Mouse (Mus musculus) forebrain, embryonic 15.5 days (tissue): ENCODE results near the gene Rusc2. TPM values are rescaled to one million over a fixed set of nuclear protein-coding genes. Genes with fewer than 3 reads are reported as not detected.
A peak's percentile ranks its signal among the peaks of the same experiment; 100 is the strongest.

ENCODE experiments used
- ATAC-seq: fragments of 200-750 bp; cut with Nextera tagmentation; replicated peaks from 2 replicates; pipeline ENCODE4 v1.8.0; 2017; ENCODE audit warnings: mild to moderate bottlenecking, moderate TSS enrichment, moderate library complexity
- H3K27ac ChIP-seq: fragments of 300-500 bp; sonication (generic); replicated peaks from 2 replicates; pipeline ENCODE4 v1.5.1; 2015; ENCODE audit warnings: mild to moderate bottlenecking, inconsistent platforms
- H3K27me3 ChIP-seq: fragments of 300-500 bp; sonication (generic); 2 replicates; pipeline ENCODE4 v1.6.1; 2015; ENCODE audit warnings: inconsistent platforms
- H3K36me3 ChIP-seq: fragments of 300-500 bp; sonication (generic); 2 replicates; pipeline ENCODE4 v1.6.1; 2015; ENCODE audit warnings: mild to moderate bottlenecking, inconsistent platforms
- H3K4me1 ChIP-seq: fragments of 300-500 bp; sonication (generic); 2 replicates; pipeline ENCODE4 v1.6.1; 2015; ENCODE audit warnings: inconsistent platforms
- H3K4me2 ChIP-seq: fragments of 300-500 bp; sonication (generic); replicated peaks from 2 replicates; pipeline ENCODE4 v1.6.1; 2015; ENCODE audit warnings: mild to moderate bottlenecking, inconsistent platforms
- H3K4me3 ChIP-seq: fragments of 300-500 bp; sonication (generic); 2 replicates; pipeline ENCODE4 v1.5.1; 2015; ENCODE audit warnings: mild to moderate bottlenecking, inconsistent platforms
- H3K9ac ChIP-seq: fragments of 300-500 bp; sonication (generic); replicated peaks from 2 replicates; pipeline ENCODE4 v1.6.1; 2015; ENCODE audit warnings: mild to moderate bottlenecking, inconsistent platforms
- H3K9me3 ChIP-seq: fragments of 300-500 bp; sonication (generic); 2 replicates; pipeline ENCODE4 v1.6.1; 2016; ENCODE audit warnings: inconsistent platforms
- WGBS: fragments of 180-500 bp; shearing (Covaris S2); methylation state at CpG from one replicate; pipeline ENCODE4 v1.1.7; 2015; ENCODE audit warnings: mixed read lengths; 5-methylcytosine and 5-hydroxymethylcytosine counted together
- polyA plus RNA-seq: library from polyadenylated mRNA; unstranded; fragments of >200 nt; fragmentation: Nextera tagmentation; extraction: Ambion mirVana; gene quantifications from 2 replicates; pipeline ENCODE4 v1.2.1, GENCODE M21; 2015

Gene Rusc2
- polyA plus RNA-seq, 1 experiment from 2014 or later: 59.8 TPM

DNA sequence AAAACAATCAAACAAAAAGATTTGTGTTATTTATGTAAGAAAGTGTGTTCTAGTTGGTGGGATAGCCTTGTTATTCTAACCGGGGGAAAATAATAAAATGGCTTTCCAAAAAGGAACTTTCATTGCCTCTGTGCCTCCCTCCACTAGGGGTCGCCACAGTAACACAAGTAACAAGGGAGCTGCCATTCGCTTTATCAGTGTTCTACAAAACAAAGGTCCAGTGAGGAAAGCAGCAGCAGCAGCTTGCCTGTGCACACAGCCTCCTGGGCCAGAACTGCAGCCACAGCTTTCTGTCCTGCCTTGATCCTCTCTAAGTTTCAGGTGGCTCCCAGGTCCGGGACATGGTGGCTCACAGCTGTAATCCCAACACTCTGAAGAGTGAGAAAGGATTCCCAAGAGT lies 49.9 kb downstream of the Rusc2 start:
- ATAC-seq: peak; percentile 49
- WGBS: 4% methylated on average over 4 of the region's 4 CpGs
- no peak overlapping the region for H3K4me2 ChIP-seq

DNA sequence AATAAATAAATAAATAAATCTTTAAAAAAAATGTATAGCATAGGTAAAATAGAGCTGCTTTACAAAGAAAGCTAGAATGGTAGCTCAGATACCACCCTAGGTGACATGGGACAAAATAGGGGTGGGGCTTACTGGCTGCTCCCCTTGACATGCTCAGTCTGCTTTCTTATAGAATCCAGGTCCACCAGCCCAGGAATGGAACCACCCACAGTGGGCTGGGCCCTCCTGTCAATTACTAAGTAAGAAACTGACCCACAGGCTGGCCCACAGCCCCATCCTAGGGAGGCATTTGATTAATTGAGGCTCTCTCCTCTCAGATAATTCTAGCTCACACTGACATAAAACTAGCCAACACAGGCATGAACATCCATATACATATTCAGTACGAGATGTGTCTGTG lies 51.1 kb downstream of the Rusc2 start:
- H3K4me2 ChIP-seq: no peak overlapping the region
- no peak for ATAC-seq

More for the DNA sequence above, 49.9 kb downstream of the Rusc2 start:
- H3K4me3 ChIP-seq: no peak overlapping the region
- H3K9ac ChIP-seq: no peak overlapping the region
- H3K27ac ChIP-seq: peak overlapping the region; percentile 87
- no peaks in the 10 kb centered on the region for H3K9me3 ChIP-seq
- H3K4me1 ChIP-seq: peaks cover 18% of the 10 kb centered on the region; the same call in 1 of the 2 replicates
- H3K27me3 ChIP-seq: peaks cover 1% of the 10 kb centered on the region; the same call in 1 of the 2 replicates
- H3K36me3 ChIP-seq: peaks cover 4% of the 10 kb centered on the region

DNA sequence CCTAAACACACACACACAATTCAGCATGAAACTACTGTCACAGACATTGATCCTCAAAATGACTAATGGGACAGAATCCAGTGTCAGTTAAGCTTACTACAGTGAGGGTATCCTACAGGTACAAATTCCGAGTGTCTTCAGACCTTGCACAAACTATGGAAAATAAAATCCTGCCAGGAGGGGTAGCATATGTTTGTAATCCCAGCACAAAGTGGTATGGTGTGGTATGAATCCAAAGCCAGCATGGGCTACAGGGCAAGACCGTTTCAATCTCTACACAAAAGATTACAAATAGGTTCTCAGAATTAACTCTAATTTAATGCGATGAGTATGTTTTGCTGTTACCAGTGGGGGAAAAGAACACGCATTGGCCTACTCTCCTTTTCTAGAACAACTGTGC lies 59.9 kb downstream of the Rusc2 start, which contains the start of gene Tesk1:
Tesk1 (plus strand) TSS at position 301 of the 400 bp plus-strand sequence.
- Histone ChIP-seq H3K4me2 (peak within 1 kb of the TSS; percentile 96), H3K27me3 (no peaks in the 10 kb centered on the region), H3K36me3 (peaks cover 17% of the 10 kb centered on the region), H3K9ac (peak within 1 kb of the TSS; percentile 91), H3K9me3 (no peaks in the 10 kb centered on the region), H3K4me3 (peak within 1 kb of the TSS; percentile 76), H3K4me1 (peaks cover 13% of the 10 kb centered on the region), H3K27ac (peak within 1 kb of the TSS; percentile 98)
- peak; percentile 11 for ATAC-seq
- WGBS: 24% methylated on average over 4 of the region's 4 CpGs

More for the DNA sequence above, 51.1 kb downstream of the Rusc2 start:
- 90% methylated on average over 1 of the region's 1 CpGs for WGBS
- Histone ChIP-seq H3K4me1 (peaks cover 10% of the 10 kb centered on the region; the same call in 1 of the 2 replicates), H3K36me3 (no peaks in the 10 kb centered on the region), H3K4me3 (no peak overlapping the region), H3K9me3 (no peaks in the 10 kb centered on the region), H3K27me3 (no peaks in the 10 kb centered on the region; the same call in 1 of the 2 replicates), H3K9ac (no peak overlapping the region), H3K27ac (no peak overlapping the region)

DNA sequence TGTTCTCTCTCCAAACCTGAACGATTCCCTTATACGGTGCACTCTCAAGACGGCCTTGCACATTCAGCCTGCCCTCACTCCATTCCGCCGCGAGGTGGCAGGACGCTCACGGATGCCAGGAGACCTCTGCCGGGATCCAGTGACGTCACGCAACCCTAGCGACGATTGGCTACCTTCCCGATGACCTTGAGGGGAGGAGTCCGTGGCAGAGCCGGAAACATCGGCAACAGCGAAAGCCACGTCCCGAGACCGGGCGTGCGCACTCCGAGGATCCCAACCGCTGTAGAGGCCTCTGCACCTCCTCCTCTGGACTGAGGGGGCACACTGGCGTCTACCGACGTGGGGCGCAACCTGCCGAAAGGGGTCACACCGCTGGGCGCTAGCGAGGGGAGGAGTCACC lies 60.3 kb downstream of the Rusc2 start:
- ATAC-seq: peak; percentile 95
- Histone ChIP-seq H3K4me2 (peak overlapping the region; percentile 96), H3K4me1 (peaks cover 13% of the 10 kb centered on the region), H3K36me3 (peaks cover 21% of the 10 kb centered on the region), H3K9me3 (no peaks in the 10 kb centered on the region), H3K9ac (peak overlapping the region; percentile 91), H3K4me3 (peak overlapping the region; percentile 76), H3K27ac (peak overlapping the region; percentile 98), H3K27me3 (no peaks in the 10 kb centered on the region)
- WGBS: under 1% methylated on average over 33 of the region's 33 CpGs

DNA sequence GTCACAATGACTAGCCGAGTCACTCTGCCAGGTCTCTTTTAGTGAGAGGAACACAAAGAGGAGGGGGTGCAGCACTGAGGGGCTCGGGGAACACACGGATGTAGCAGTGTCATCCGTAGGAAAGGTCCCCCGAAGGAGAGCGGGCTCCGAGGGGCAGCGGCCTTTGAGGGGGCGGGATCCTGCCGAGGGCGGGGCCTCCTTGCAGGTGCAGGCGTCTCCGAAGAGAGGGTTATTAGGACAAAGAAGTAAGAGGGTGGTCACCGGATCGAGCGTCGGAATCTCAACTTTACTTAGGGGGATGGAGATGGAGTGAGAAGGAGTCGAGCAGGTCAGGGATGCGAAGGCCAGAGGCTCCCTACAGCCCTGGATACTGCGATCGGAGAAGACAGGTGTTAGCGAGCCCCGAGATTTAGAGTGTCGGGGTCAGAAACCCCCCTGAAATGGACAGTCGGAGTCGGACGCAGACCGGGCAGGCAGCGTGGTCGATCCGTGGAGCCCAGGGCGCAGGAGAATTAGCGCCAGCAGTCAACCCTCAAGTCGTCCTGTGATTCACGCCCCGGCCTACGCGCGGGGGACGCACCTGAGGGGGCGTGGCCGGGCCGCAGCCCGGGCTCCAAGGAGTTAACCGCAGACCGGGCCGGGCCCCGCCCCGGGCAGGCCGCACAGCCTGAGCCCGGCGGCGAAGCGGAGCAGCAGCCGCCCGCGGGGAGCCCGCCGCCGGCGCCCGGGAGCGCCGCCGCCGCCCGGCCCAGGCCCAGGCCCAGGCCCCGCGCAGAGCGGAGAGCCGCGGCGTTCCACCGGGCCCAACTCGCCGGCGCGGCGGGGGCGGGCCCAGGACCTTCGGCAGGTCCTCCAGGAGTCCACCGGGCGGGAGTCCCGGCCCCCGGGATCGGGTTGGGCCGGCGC lies 60.9 kb downstream of the Rusc2 start:
- Histone ChIP-seq H3K9me3 (no peaks in the 10 kb centered on the region), H3K4me1 (peaks cover 13% of the 10 kb centered on the region), H3K27me3 (no peaks in the 10 kb centered on the region), H3K27ac (peak overlapping the region; percentile 98), H3K4me3 (peak overlapping the region; percentile 76), H3K4me2 (peak overlapping the region; percentile 96), H3K36me3 (peaks cover 28% of the 10 kb centered on the region), H3K9ac (peak overlapping the region; percentile 91)
- under 1% methylated on average over 87 of the region's 88 CpGs for WGBS
- ATAC-seq: peak; percentile 76

DNA sequence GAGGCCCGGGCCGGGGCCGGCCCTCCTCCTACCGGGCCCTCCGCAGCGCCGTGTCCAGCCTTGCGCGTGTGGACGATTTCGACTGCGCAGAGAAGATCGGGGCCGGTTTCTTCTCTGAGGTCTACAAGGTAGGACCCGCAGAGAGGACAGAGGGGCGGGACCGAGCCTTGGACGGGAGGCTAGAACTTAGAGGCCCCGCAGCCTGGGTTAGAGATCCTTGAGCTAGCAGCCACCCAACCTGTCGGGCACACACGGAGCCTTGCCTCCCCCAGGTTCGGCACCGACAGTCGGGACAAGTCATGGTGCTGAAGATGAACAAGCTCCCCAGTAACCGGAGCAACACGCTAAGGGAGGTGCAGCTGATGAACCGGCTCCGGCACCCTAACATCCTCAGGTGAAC lies 61.7 kb downstream of the Rusc2 start:
- under 1% methylated on average over 27 of the region's 28 CpGs for WGBS
- H3K4me3 ChIP-seq: peak overlapping the region; percentile 76
- no peak; the same call in 1 of the 2 replicates for ATAC-seq

DNA sequence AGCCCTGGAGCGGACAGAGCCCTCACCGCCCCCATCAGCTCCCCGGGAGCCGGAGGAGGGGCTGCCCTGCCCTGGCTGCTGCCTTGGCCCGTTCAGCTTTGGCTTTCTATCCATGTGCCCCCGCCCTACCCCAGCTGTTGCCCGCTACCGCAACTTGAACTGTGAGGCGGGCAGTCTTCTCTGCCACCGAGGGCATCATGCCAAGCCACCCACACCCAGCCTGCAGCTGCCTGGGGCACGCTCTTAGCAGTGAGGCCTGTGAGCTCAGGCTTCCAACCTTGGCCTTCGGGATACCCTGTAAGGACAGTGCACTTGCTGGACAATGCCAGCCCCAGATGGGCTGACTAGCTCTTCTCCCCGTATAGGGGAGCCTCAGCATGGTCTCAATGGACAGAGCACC lies 65.5 kb downstream of the Rusc2 start:
- WGBS: 81% methylated on average over 13 of the region's 13 CpGs

More for the DNA sequence above, 61.7 kb downstream of the Rusc2 start:
- peaks cover 35% of the 10 kb centered on the region for H3K36me3 ChIP-seq
- no peaks in the 10 kb centered on the region for H3K9me3 ChIP-seq
- H3K27ac ChIP-seq: peak overlapping the region; percentile 98
- no peaks in the 10 kb centered on the region for H3K27me3 ChIP-seq
- H3K9ac ChIP-seq: peak overlapping the region; percentile 91
- peaks cover 13% of the 10 kb centered on the region for H3K4me1 ChIP-seq
- H3K4me2 ChIP-seq: peak overlapping the region; percentile 96

DNA sequence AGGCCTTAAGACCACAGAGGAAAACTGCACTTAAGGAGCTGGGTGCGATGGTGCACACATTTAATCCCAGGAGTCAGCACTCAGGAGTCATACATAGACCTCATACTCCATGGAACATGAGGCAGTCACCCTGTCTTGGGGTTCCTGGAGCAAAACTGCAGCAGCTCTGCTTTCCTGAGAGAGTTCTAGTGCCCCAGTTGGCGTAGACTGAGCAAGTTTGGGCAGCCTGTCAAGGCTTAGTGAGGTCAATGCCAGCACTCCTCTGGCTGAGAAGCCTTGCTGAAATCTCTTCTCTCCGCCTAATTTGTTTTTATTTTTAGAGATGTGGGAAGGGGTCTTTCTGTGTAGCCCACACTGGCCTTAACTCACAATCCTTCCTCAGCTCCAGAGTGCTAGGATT lies 66.8 kb downstream of the Rusc2 start:
- WGBS: 81% methylated on average over 3 of the region's 3 CpGs
- Histone ChIP-seq H3K9me3 (no peaks in the 10 kb centered on the region), H3K4me3 (no peak overlapping the region), H3K9ac (no peak overlapping the region), H3K4me2 (no peak overlapping the region), H3K36me3 (peaks cover 36% of the 10 kb centered on the region), H3K4me1 (peaks cover 16% of the 10 kb centered on the region), H3K27ac (no peak overlapping the region), H3K27me3 (no peaks in the 10 kb centered on the region)
- no peak for ATAC-seq

More for the DNA sequence above, 65.5 kb downstream of the Rusc2 start:
- Histone ChIP-seq H3K36me3 (peaks cover 36% of the 10 kb centered on the region), H3K4me2 (no peak overlapping the region), H3K4me1 (peaks cover 13% of the 10 kb centered on the region), H3K9me3 (no peaks in the 10 kb centered on the region), H3K4me3 (no peak overlapping the region), H3K9ac (no peak overlapping the region), H3K27ac (no peak overlapping the region), H3K27me3 (no peaks in the 10 kb centered on the region)
- ATAC-seq: no peak

DNA sequence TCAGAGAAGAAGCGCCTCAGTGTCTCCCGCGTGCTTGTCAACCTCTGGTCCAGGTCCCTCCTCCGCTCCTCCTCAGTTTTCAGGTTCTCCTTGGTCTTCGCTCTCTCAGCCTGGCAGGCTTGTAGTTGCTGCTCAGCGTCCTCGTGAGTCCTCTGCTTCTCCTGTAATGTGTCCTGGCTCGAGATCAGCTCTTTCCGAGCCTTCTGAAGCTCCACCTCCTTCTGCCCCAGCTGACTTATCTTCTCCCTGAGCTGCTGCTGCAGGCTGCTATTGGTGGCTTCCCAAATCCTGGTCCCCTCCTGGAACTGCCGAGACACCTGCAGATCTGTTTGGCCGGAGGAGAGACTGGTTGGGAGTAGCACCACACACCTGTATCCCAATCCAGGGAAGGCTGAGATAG lies 70.5 kb downstream of the Rusc2 start:
- Histone ChIP-seq H3K4me3 (no peak overlapping the region), H3K27me3 (0 out of 2 replicates have a peak, but pooled peaks cover 5% of the 10 kb centered on the region), H3K27ac (no peak overlapping the region), H3K9me3 (no peaks in the 10 kb centered on the region), H3K4me1 (peaks cover 4% of the 10 kb centered on the region), H3K4me2 (no peak overlapping the region), H3K9ac (no peak overlapping the region), H3K36me3 (peaks cover 12% of the 10 kb centered on the region)
- WGBS: 61% methylated on average over 11 of the region's 11 CpGs
- ATAC-seq: no peak

DNA sequence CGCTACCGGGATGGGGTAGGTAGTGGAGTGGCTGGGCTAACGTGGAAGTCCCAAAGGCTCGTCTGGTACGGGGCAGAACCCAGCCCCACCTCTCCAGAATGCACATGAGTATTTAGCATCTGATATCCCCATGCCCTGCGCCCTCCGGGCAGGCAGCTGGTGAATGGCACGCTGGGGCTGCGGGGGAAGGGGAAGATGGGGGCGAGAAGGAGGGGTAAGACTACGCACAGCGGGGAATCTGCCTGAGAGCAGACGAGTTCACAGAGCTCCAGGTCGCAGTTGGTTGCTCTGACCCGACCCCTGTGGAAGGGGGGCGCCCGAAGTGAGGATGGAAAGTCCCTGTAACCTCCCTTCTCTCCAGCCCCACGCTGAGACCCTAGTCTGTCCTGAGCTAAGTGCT lies 71.6 kb downstream of the Rusc2 start:
- H3K4me2 ChIP-seq: peak overlapping the region; percentile 32
- peaks cover 4% of the 10 kb centered on the region for H3K4me1 ChIP-seq
- H3K36me3 ChIP-seq: peaks cover 2% of the 10 kb centered on the region; the same call in 1 of the 2 replicates
- WGBS: under 1% methylated on average over 18 of the region's 18 CpGs
- no peak overlapping the region for H3K27ac ChIP-seq
- no peak for ATAC-seq
- no peaks in the 10 kb centered on the region for H3K9me3 ChIP-seq
- 0 out of 2 replicates have a peak overlapping the region, but pooled peaks have one; percentile 2 for H3K4me3 ChIP-seq
- H3K9ac ChIP-seq: 0 out of 2 replicates have a peak overlapping the region, but pooled peaks have one; percentile 8
- H3K27me3 ChIP-seq: 0 out of 2 replicates have a peak, but pooled peaks cover 5% of the 10 kb centered on the region

DNA sequence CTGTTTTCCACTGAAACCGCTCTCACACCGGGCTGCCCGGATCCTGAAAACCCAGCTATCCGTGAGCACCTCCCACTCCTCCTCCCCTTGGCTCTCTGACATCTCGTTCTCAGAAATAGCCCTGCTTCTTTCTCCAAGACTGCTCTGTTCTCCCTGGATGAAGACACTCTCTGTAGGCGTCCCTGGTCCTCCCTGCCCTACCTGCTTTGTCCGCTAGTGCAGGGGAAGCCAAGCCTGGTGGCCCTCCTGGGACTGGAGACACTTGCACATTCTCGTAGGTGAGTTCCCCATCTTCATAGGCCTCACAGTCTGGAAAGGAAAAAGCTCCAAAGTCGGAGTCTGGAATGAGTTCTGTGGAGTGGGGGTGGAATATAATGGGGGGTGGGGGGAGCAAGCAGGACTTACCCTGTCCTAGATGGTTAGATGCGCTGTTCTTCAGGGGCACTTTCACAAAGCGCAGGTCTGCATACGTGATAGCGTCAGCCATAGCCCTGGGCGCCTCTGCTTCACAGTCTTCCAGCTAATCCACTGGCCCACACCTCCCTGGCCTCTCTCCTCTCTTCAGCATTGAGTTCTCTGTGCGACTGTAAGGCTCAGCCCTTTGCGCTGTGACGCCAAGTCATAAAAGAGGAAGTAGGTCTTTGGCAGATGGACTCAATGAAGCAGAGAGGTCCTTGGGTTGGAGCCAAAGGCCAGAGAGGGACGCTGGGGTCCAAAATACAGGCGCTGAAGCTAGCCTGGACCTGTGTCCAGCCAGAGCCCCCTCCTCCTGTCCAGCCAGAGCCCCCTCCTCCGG lies 72.5 kb downstream of the Rusc2 start, which contains the start of gene Cd72:
Cd72 (minus strand) TSS at position 588 of the 796 bp plus-strand sequence.
- WGBS: 37% methylated on average over 20 of the region's 20 CpGs
- H3K4me3 ChIP-seq: 0 out of 2 replicates have a peak within 1 kb of the TSS, but pooled peaks have one; percentile 2
- no peak for ATAC-seq

More for the DNA sequence above, 72.5 kb downstream of the Rusc2 start, which contains the start of gene Cd72:
- no peaks in the 10 kb centered on the region for H3K36me3 ChIP-seq
- peaks cover 4% of the 10 kb centered on the region for H3K4me1 ChIP-seq
- no peaks in the 10 kb centered on the region for H3K9me3 ChIP-seq
- 0 out of 2 replicates have a peak, but pooled peaks cover 5% of the 10 kb centered on the region for H3K27me3 ChIP-seq
- 0 out of 2 replicates have a peak within 1 kb of the TSS, but pooled peaks have one; percentile 8 for H3K9ac ChIP-seq
- H3K4me2 ChIP-seq: peak within 1 kb of the TSS; percentile 32
- no peak within 1 kb of the TSS for H3K27ac ChIP-seq
